Mouse (Mus musculus) testis, postnatal 10 days (tissue): ENCODE data around the gene Psmb8.
"Not testable (repeated sequence)": the region's sequence is repeated elsewhere in the genome, so short reads cannot be mapped to it uniquely, and the experiment has no call there.

Experiments
- DNase-seq: peaks from one replicate; pipeline ENCODE4 v3.0.0; 2021; ENCODE audit warnings: low spot score

The Psmb8 gene

GRCm38 (mm10) chr17:34213936-34214335, 16.4 kb downstream of the Psmb8 start:
- peak; percentile 35 for DNase-seq

GRCm38 (mm10) chr17:34215176-34215575, 17.7 kb downstream of the Psmb8 start:
- no peak for DNase-seq

GRCm38 (mm10) chr17:34217216-34217928, 19.9 kb downstream of the Psmb8 start:
- peak; percentile 31 for DNase-seq

- DNase-seq: peak; percentile 38
Observed at GRCm38 (mm10) chr17:34217986-34218385, 20.5 kb downstream of the Psmb8 start.

GRCm38 (mm10) chr17:34218675-34219074, 21.2 kb downstream of the Psmb8 start:
- peak; percentile 61 for DNase-seq

- peak; percentile 79 for DNase-seq
Observed at GRCm38 (mm10) chr17:34219096-34219495, 21.6 kb downstream of the Psmb8 start.

- DNase-seq: not testable (repeated sequence)
Observed at GRCm38 (mm10) chr17:34219801-34220200, 22.3 kb downstream of the Psmb8 start.

GRCm38 (mm10) chr17:34220401-34220800, 22.9 kb downstream of the Psmb8 start:
- DNase-seq: not testable (repeated sequence)

GRCm38 (mm10) chr17:34224816-34225215, 27.3 kb downstream of the Psmb8 start:
- DNase-seq: no peak

GRCm38 (mm10) chr17:34225426-34225825, 27.9 kb downstream of the Psmb8 start:
- DNase-seq: peak; percentile 27

- DNase-seq: peak; percentile 51
Observed at GRCm38 (mm10) chr17:34225911-34226310, 28.4 kb downstream of the Psmb8 start.

- DNase-seq: peak; percentile 28
Observed at GRCm38 (mm10) chr17:34230971-34231370, 33.5 kb downstream of the Psmb8 start.

- DNase-seq: peak; percentile 22
Observed at GRCm38 (mm10) chr17:34232021-34232420, 34.5 kb downstream of the Psmb8 start.

- peak; percentile 80 for DNase-seq
Observed at GRCm38 (mm10) chr17:34234926-34235325, 37.4 kb downstream of the Psmb8 start.

GRCm38 (mm10) chr17:34236691-34237090, 39.2 kb downstream of the Psmb8 start:
- DNase-seq: peak; percentile 26

- peak; percentile 23 for DNase-seq
Observed at GRCm38 (mm10) chr17:34237741-34238140, 40.2 kb downstream of the Psmb8 start.

- peak; percentile 45 for DNase-seq
Observed at GRCm38 (mm10) chr17:34238706-34239105, 41.2 kb downstream of the Psmb8 start, which contains the start of gene H2-Ob. H2-Ob (plus strand) TSS chr17:34238903.

GRCm38 (mm10) chr17:34239601-34240041, 42.1 kb downstream of the Psmb8 start:
- DNase-seq: no peak

GRCm38 (mm10) chr17:34240366-34240765, 42.8 kb downstream of the Psmb8 start:
- DNase-seq: peak; percentile 19

- DNase-seq: peak; percentile 8
Observed at GRCm38 (mm10) chr17:34240916-34241315, 43.4 kb downstream of the Psmb8 start.

GRCm38 (mm10) chr17:34244656-34245055, 47.1 kb downstream of the Psmb8 start:
- peak; percentile 25 for DNase-seq

GRCm38 (mm10) chr17:34247047-34247446, 49.5 kb downstream of the Psmb8 start:
- DNase-seq: no peak

- DNase-seq: peak; percentile 17
Observed at GRCm38 (mm10) chr17:34248764-34249163, 51.2 kb downstream of the Psmb8 start.

- no peak for DNase-seq
Observed at GRCm38 (mm10) chr17:34249361-34249760, 51.8 kb downstream of the Psmb8 start.
